Mouse (Mus musculus) erythroblast, embryonic 14.5 days (primary cell): Measurements from ENCODE around the gene Hk1. TPM values are rescaled to one million over a fixed set of nuclear protein-coding genes. Genes with fewer than 3 reads are reported as not detected.

Source experiments
- H3K27me3 ChIP-seq: 2 replicates; pipeline ENCODE4 v1.6.1; 2012; ENCODE audit warnings: inconsistent platforms; ENCODE audit not compliant: control insufficient read depth
- H3K36me3 ChIP-seq: 2 replicates; pipeline ENCODE4 v1.6.1; 2012; ENCODE audit warnings: mild to moderate bottlenecking, inconsistent platforms; ENCODE audit not compliant: control insufficient read depth
- H3K4me1 ChIP-seq: 2 replicates; pipeline ENCODE4 v1.6.1; 2012; ENCODE audit warnings: inconsistent platforms; ENCODE audit not compliant: control insufficient read depth
- H3K4me3 ChIP-seq: replicated peaks from 2 replicates; pipeline ENCODE3; 2012; ENCODE audit warnings: moderate library complexity, mild to moderate bottlenecking, inconsistent platforms
- H3K9me3 ChIP-seq: 2 replicates; pipeline ENCODE4 v1.6.1; 2012; ENCODE audit warnings: low read length, inconsistent platforms, mixed read lengths; ENCODE audit not compliant: control insufficient read depth
- GATA1 ChIP-seq: IDR thresholded peaks from 2 replicates; pipeline ENCODE4 v1.6.1; 2012; ENCODE audit warnings: low read length, inconsistent platforms, mixed read lengths
- TAL1 ChIP-seq: IDR thresholded peaks from 3 replicates; pipeline ENCODE4 v1.6.1; 2012; ENCODE audit warnings: low read length, inconsistent platforms, mixed read lengths
- polyA plus RNA-seq: library from polyadenylated mRNA; stranded (reverse); fragments of >175 nt; gene quantifications from 2 replicates; pipeline ENCODE4 v1.2.3, GENCODE M21; 2012

Gene Hk1
- polyA plus RNA-seq, 1 experiment: 53.6 TPM

GRCm38 (mm10) chr10:62411431-62412410 lies 32.0 kb upstream of the Hk1 start:
- peaks cover 8% of the 10 kb centered on the region for H3K4me1 ChIP-seq
- TF ChIP-seq GATA1 (no peak), TAL1 (no peak)
- H3K36me3 ChIP-seq: no peaks in the 10 kb centered on the region
- no peaks in the 10 kb centered on the region for H3K9me3 ChIP-seq
- peaks cover 13% of the 10 kb centered on the region for H3K27me3 ChIP-seq
- no peak overlapping the region for H3K4me3 ChIP-seq

GRCm38 (mm10) chr10:62410943-62411342 lies 31.2 kb upstream of the Hk1 start:
- TF ChIP-seq TAL1 (no peak), GATA1 (no peak)
- Histone ChIP-seq H3K36me3 (no peaks in the 10 kb centered on the region), H3K9me3 (no peaks in the 10 kb centered on the region), H3K4me3 (no peak overlapping the region), H3K4me1 (peaks cover 8% of the 10 kb centered on the region), H3K27me3 (peaks cover 16% of the 10 kb centered on the region)

GRCm38 (mm10) chr10:62404901-62405300 lies 25.2 kb upstream of the Hk1 start:
- TF ChIP-seq TAL1 (no peak), GATA1 (no peak)
- peaks cover 26% of the 10 kb centered on the region for H3K27me3 ChIP-seq
- no peaks in the 10 kb centered on the region for H3K4me1 ChIP-seq
- no peak overlapping the region for H3K4me3 ChIP-seq
- no peaks in the 10 kb centered on the region; the same call in 1 of the 2 replicates for H3K36me3 ChIP-seq
- no peaks in the 10 kb centered on the region for H3K9me3 ChIP-seq

GRCm38 (mm10) chr10:62401641-62402111 lies 22.0 kb upstream of the Hk1 start:
- no peak overlapping the region for H3K4me3 ChIP-seq
- H3K27me3 ChIP-seq: peaks cover 13% of the 10 kb centered on the region
- no peaks in the 10 kb centered on the region for H3K9me3 ChIP-seq
- H3K36me3 ChIP-seq: no peaks in the 10 kb centered on the region; the same call in 1 of the 2 replicates
- no peaks in the 10 kb centered on the region for H3K4me1 ChIP-seq
- TF ChIP-seq GATA1: no peak
- no peak for TF ChIP-seq TAL1

GRCm38 (mm10) chr10:62383011-62383410 lies 3.3 kb upstream of the Hk1 start:
- peaks cover 4% of the 10 kb centered on the region; the same call in 1 of the 2 replicates for H3K27me3 ChIP-seq
- TF ChIP-seq TAL1: no peak
- no peaks in the 10 kb centered on the region; the same call in 1 of the 2 replicates for H3K36me3 ChIP-seq
- no peaks in the 10 kb centered on the region for H3K9me3 ChIP-seq
- H3K4me3 ChIP-seq: no peak overlapping the region
- peaks cover 5% of the 10 kb centered on the region for H3K4me1 ChIP-seq

GRCm38 (mm10) chr10:62380936-62381335 lies 1.2 kb upstream of the Hk1 start:
- Histone ChIP-seq H3K36me3 (no peaks in the 10 kb centered on the region; the same call in 1 of the 2 replicates), H3K27me3 (peaks cover 8% of the 10 kb centered on the region), H3K4me1 (peaks cover 5% of the 10 kb centered on the region), H3K9me3 (no peaks in the 10 kb centered on the region), H3K4me3 (no peak overlapping the region)
- TF ChIP-seq GATA1: no peak
- TF ChIP-seq TAL1: no peak

- H3K36me3 ChIP-seq: no peaks in the 10 kb centered on the region
- H3K27me3 ChIP-seq: no peaks in the 10 kb centered on the region
- no peaks in the 10 kb centered on the region for H3K9me3 ChIP-seq
- H3K4me1 ChIP-seq: peaks cover 2% of the 10 kb centered on the region
- H3K4me3 ChIP-seq: no peak overlapping the region
- TF ChIP-seq GATA1: no peak
- TF ChIP-seq TAL1: no peak
Measured at GRCm38 (mm10) chr10:62358827-62359226, 20.9 kb downstream of the Hk1 start.

- Histone ChIP-seq H3K27me3 (no peaks in the 10 kb centered on the region), H3K4me1 (peaks cover 2% of the 10 kb centered on the region)
Measured at GRCm38 (mm10) chr10:62356105-62356730, 23.5 kb downstream of the Hk1 start.

GRCm38 (mm10) chr10:62345147-62345546 lies 34.6 kb downstream of the Hk1 start:
- Histone ChIP-seq H3K27me3 (no peaks in the 10 kb centered on the region), H3K4me1 (peaks cover 73% of the 10 kb centered on the region), H3K4me3 (peak overlapping the region; percentile 36), H3K9me3 (peaks cover 5% of the 10 kb centered on the region), H3K36me3 (peaks cover 34% of the 10 kb centered on the region)
- TF ChIP-seq TAL1 (peak; percentile 71), GATA1 (peak; percentile 72)

More at GRCm38 (mm10) chr10:62356105-62356730, 23.5 kb downstream of the Hk1 start:
- H3K9me3 ChIP-seq: peaks cover 2% of the 10 kb centered on the region; the same call in 1 of the 2 replicates
- no peak overlapping the region for H3K4me3 ChIP-seq
- TF ChIP-seq TAL1 (no peak), GATA1 (no peak)
- H3K36me3 ChIP-seq: no peaks in the 10 kb centered on the region
